Mouse (Mus musculus) lung, postnatal 0 days (tissue): ENCODE data around the gene Celf5.

ENCODE experiments used
- CTCF ChIP-seq: IDR thresholded peaks from 2 replicates; pipeline ENCODE4 v1.5.1; 2016; ENCODE audit warnings: antibody characterized with exemption, mild to moderate bottlenecking
- EP300 ChIP-seq: IDR thresholded peaks from 2 replicates; pipeline ENCODE4 v1.6.1; 2016; ENCODE audit warnings: antibody characterized with exemption, mild to moderate bottlenecking, control low read depth

DNA sequence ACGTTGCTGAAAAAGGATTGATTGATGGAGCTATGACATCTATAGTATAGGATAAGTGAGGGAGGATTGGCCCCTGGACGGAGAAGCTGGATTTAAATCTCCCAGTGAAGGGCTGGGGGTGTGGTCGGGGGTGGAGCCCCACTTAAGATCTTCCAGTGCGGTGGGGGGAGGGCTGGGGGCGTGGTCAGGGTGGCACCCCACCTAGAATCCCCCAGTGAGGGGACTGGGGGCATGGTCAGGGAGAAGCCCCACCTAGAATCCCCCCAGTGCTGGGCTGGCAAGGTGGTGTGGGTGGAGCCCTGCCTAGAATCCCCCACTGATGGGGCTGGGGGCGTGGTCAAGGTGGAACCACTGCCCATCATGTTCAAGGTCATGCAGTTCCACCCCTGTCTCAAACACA lies 24.6 kb upstream of the Celf5 start:
- TF ChIP-seq CTCF (no peak), EP300 (no peak)
